Comparison of ENCODE assay signal across 18 mouse cellular contexts in the genomic region with DNA sequence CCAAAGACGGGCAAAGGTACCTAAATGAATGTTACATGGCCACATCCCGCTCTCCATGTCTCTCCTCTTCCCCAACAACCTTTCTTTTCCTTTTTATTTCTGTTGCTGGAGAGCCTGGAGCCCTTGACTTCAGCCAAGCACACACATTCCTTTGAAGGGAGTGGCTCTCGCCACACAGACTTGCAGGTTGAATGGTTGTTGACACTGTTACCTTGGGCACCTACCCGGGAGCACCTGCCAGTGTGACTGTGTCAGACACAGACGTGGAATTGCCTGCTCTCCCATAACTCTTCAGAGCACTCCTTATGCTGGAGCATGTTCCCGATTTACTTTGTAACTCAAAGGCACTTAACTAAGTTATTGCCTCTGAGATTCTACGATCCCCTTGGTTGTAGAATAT.
DNase-seq lines count a peak whose midpoint lies in the region; ATAC-seq and TF ChIP-seq lines count a peak whose summit lies in the region.
"Had no signal": no experiment of that assay in that cellular context is flagged by ENCODE, and none has a peak within 500 bp of the region (broad histone marks: within the 10 kb centered on the region; RNA-seq: fewer than 3 reads in every experiment).

No protein-coding gene starts in this region.

- no peak overlapping the region for H3K4me3 ChIP-seq in kidney, embryonic 15.5 days (replicated peaks)
- H3K4me3 ChIP-seq in lung, adult 2 months (replicated peaks; ENCODE audit: extremely low read depth, low read depth, low read length): no peak overlapping the region
- H3K4me3 ChIP-seq in midbrain, embryonic 16.5 days (ENCODE audit: low read depth, low read length): no peak overlapping the region
- no peak overlapping the region for H3K4me3 ChIP-seq in forebrain, embryonic 11.5 days (ENCODE audit: low read depth, low read length)
- H3K4me3 ChIP-seq: embryonic facial prominence, embryonic 12.5 days; gastrocnemius, adult 2 months; limb, embryonic 13.5 days; megakaryocyte, embryonic 14.5 days had no signal

- H3K4me2 ChIP-seq in kidney, embryonic 15.5 days: no peak overlapping the region
- no peak overlapping the region for H3K4me2 ChIP-seq in midbrain, embryonic 16.5 days (ENCODE audit: low read length)
- no peak overlapping the region for H3K4me2 ChIP-seq in forebrain, embryonic 11.5 days (ENCODE audit: low read depth, low read length, severe bottlenecking)
- H3K4me2 ChIP-seq: embryonic facial prominence, embryonic 12.5 days; limb, embryonic 13.5 days had no signal

- H3K9ac ChIP-seq in kidney, embryonic 15.5 days: no peak overlapping the region
- H3K9ac ChIP-seq in midbrain, embryonic 16.5 days (ENCODE audit: low read depth, low read length): no peak overlapping the region
- H3K9ac ChIP-seq in forebrain, embryonic 11.5 days (ENCODE audit: low read length): no peak overlapping the region
- H3K9ac ChIP-seq: embryonic facial prominence, embryonic 12.5 days; forebrain, postnatal 0 days; limb, embryonic 13.5 days; liver, embryonic 14.5 days had no signal

- no peaks in the 10 kb centered on the region for H3K36me3 ChIP-seq in kidney, embryonic 15.5 days
- no peaks in the 10 kb centered on the region for H3K36me3 ChIP-seq in midbrain, embryonic 16.5 days (ENCODE audit: control insufficient read depth, insufficient read depth, low read length)
- no peaks in the 10 kb centered on the region for H3K36me3 ChIP-seq in forebrain, embryonic 11.5 days (ENCODE audit: control insufficient read depth, insufficient read depth, low read length)
- H3K36me3 ChIP-seq: embryonic facial prominence, embryonic 12.5 days; limb, embryonic 13.5 days had no signal

- TF ChIP-seq CTCF in lung, adult 2 months (IDR thresholded peaks at IDR 0.05; ENCODE audit: insufficient read depth, low read length): no peak

- H3K4me1 ChIP-seq in kidney, embryonic 15.5 days: no peaks in the 10 kb centered on the region
- no peaks in the 10 kb centered on the region for H3K4me1 ChIP-seq in lung, adult 2 months (ENCODE audit: control insufficient read depth, insufficient read depth, low read length)
- no peaks in the 10 kb centered on the region for H3K4me1 ChIP-seq in midbrain, embryonic 16.5 days (ENCODE audit: control insufficient read depth, insufficient read depth, low read length)
- H3K4me1 ChIP-seq in forebrain, embryonic 11.5 days (replicated peaks; ENCODE audit: control insufficient read depth, insufficient read depth, low read length): no peaks in the 10 kb centered on the region
- H3K4me1 ChIP-seq: embryonic facial prominence, embryonic 12.5 days; limb, embryonic 13.5 days; megakaryocyte, embryonic 14.5 days had no signal

- H3K9me3 ChIP-seq in kidney, embryonic 15.5 days (replicated peaks): no peaks in the 10 kb centered on the region
- no peaks in the 10 kb centered on the region for H3K9me3 ChIP-seq in midbrain, embryonic 16.5 days (replicated peaks; ENCODE audit: control insufficient read depth, low read length, poor library complexity, severe bottlenecking)
- H3K9me3 ChIP-seq in forebrain, embryonic 11.5 days (ENCODE audit: control insufficient read depth, low read length): no peaks in the 10 kb centered on the region
- H3K9me3 ChIP-seq: embryonic facial prominence, embryonic 12.5 days; limb, embryonic 13.5 days had no signal

- peak; percentile 23 for DNase-seq in kidney, postnatal 14 days
- peak; percentile 22 for DNase-seq in lung, adult 2 months
- peak; percentile 78 for DNase-seq in lung, postnatal 36 days
- DNase-seq in layer of hippocampus, adult 8-10 months (ENCODE audit: low spot score in 2 of 2): no peak
- no peak for DNase-seq in forebrain, embryonic 11.5 days (ENCODE audit: low spot score)
- DNase-seq: adrenal gland, postnatal 36 days; B cell, adult 2 months; cerebellum, adult 8-10 months; forebrain, postnatal 0 days; gastrocnemius, adult 2 months; heart, adult 18-20 months; right cerebral cortex, adult 18-20 months had no signal

- TF ChIP-seq POLR2A in lung, adult 2 months (IDR thresholded peaks at IDR 0.05; ENCODE audit: borderline replicate concordance, extremely low read depth, low read depth, low read length): no peak; the same call in 1 of the 2 replicates

- no peak for ATAC-seq in kidney, embryonic 15.5 days (replicated peaks; ENCODE audit: low FRiP score)
- no peak for ATAC-seq in midbrain, embryonic 16.5 days
- no peak for ATAC-seq in forebrain, embryonic 11.5 days (replicated peaks; ENCODE audit: low FRiP score)
- ATAC-seq: forebrain, postnatal 0 days had no signal

- H3K27ac ChIP-seq in kidney, embryonic 15.5 days: no peak overlapping the region
- H3K27ac ChIP-seq in midbrain, embryonic 16.5 days (ENCODE audit: low read length): no peak overlapping the region
- H3K27ac ChIP-seq in forebrain, embryonic 11.5 days (ENCODE audit: low read depth, low read length): no peak overlapping the region
- H3K27ac ChIP-seq: embryonic facial prominence, embryonic 12.5 days; gastrocnemius, adult 2 months; limb, embryonic 13.5 days; liver, embryonic 14.5 days had no signal

- no peaks in the 10 kb centered on the region for H3K27me3 ChIP-seq in kidney, embryonic 15.5 days
- H3K27me3 ChIP-seq in midbrain, embryonic 16.5 days (ENCODE audit: control insufficient read depth, insufficient read depth, low read depth, low read length): no peaks in the 10 kb centered on the region
- H3K27me3 ChIP-seq in forebrain, embryonic 11.5 days (ENCODE audit: control insufficient read depth, insufficient read depth, low read length): no peaks in the 10 kb centered on the region
- H3K27me3 ChIP-seq: embryonic facial prominence, embryonic 12.5 days; limb, embryonic 13.5 days; megakaryocyte, embryonic 14.5 days had no signal

- 78% methylated on average over 7 of the region's 7 CpGs for whole genome bisulfite sequencing in kidney, embryonic 15.5 days
- 67% methylated on average over 7 of the region's 7 CpGs for WGBS in lung, adult 2 months
- 93% methylated on average over 7 of the region's 7 CpGs for WGBS in midbrain, embryonic 16.5 days
- 92% methylated on average over 7 of the region's 7 CpGs for WGBS in forebrain, embryonic 11.5 days

Comparison
In these comparisons a context has a peak if more than half of its experiments do, and no peak if none do; other contexts are left out.
1. DNase-seq: peak in kidney, postnatal 14 days (single experiment), lung, adult 2 months (single experiment) and lung, postnatal 36 days (single experiment); none in layer of hippocampus, adult 8-10 months (0 of 2) and forebrain, embryonic 11.5 days (single experiment).